In the genomic region with DNA sequence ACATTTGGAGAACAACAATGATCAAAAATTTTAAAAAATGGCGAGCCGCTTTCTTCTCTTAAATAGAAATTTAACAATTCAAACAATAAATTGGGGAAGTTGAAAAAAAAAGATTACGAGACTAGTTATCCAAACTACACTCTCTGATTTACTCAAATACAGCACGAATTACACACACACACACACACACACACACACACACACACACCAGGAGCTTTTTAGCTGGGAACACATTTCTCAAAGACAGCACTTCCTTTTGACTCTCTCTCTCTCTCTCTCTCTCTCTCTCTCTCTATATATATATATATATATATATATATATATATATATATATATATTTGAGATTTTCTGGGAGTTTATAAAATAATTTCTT, we compare ENCODE assay signal across 10 mouse cellular contexts. TPM values are rescaled to one million over a fixed set of nuclear protein-coding genes. Genes with fewer than 3 reads are reported as not detected.
DNase-seq lines count a peak whose midpoint lies in the region; ATAC-seq and TF ChIP-seq lines count a peak whose summit lies in the region.
"Had no signal": no experiment of that assay in that cellular context is flagged by ENCODE, and none has a peak within 500 bp of the region (broad histone marks: within the 10 kb centered on the region; RNA-seq: fewer than 3 reads in every experiment).

No protein-coding gene starts in this region.

- no peaks in the 10 kb centered on the region; the same call in 1 of the 2 replicates for H3K4me1 ChIP-seq in lung, postnatal 0 days (ENCODE audit: insufficient read depth, low read depth, low read length)
- peaks cover 10% of the 10 kb centered on the region for H3K4me1 ChIP-seq in liver, embryonic 13.5 days (replicated peaks)

- 34% methylated on average over 4 of the region's 4 CpGs for WGBS in lung, postnatal 0 days
- 11% methylated on average over 4 of the region's 4 CpGs for WGBS in liver, embryonic 13.5 days (ENCODE audit: insufficient replicate concordance)

- TF ChIP-seq EP300 in lung, postnatal 0 days (IDR thresholded peaks at IDR 0.05), result no peak

- no peak overlapping the region for H3K27ac ChIP-seq in lung, postnatal 0 days (ENCODE audit: low read length)
- H3K27ac ChIP-seq in liver, embryonic 13.5 days, result no peak overlapping the region

- TF ChIP-seq CTCF in lung, postnatal 0 days (IDR thresholded peaks at IDR 0.05), result no peak

- H3K9me3 ChIP-seq in lung, postnatal 0 days (ENCODE audit: low read length), result no peaks in the 10 kb centered on the region
- H3K9me3 ChIP-seq in liver, embryonic 13.5 days (replicated peaks), result no peaks in the 10 kb centered on the region

- H3K27me3 ChIP-seq in lung, postnatal 0 days (replicated peaks; ENCODE audit: insufficient read depth, low read length), result peaks cover 18% of the 10 kb centered on the region
- H3K27me3 ChIP-seq in liver, embryonic 13.5 days, result peaks cover 51% of the 10 kb centered on the region

- H3K9ac ChIP-seq in lung, postnatal 0 days (replicated peaks; ENCODE audit: low read depth), result no peak overlapping the region
- no peak overlapping the region for H3K9ac ChIP-seq in liver, embryonic 13.5 days

- no peaks in the 10 kb centered on the region for H3K36me3 ChIP-seq in lung, postnatal 0 days (ENCODE audit: insufficient read depth, low read length)
- no peaks in the 10 kb centered on the region for H3K36me3 ChIP-seq in liver, embryonic 13.5 days

- DNase-seq in cerebellum, postnatal 14 days, result peak; percentile 50 to 54
- DNase-seq in cerebellum, adult 8-10 months, result no peak
- DNase-seq in lung, postnatal 0 days (ENCODE audit: low spot score), result no peak
- no peak for DNase-seq in lung, postnatal 25 days (ENCODE audit: low spot score)
- DNase-seq in liver, embryonic 13.5 days, result no peak
- no peak for DNase-seq in urinary bladder, postnatal 10 days (ENCODE audit: low spot score)
- no peak for DNase-seq in gastrocnemius, postnatal 4 days (ENCODE audit: low spot score in 2 of 2)
- DNase-seq: spleen, adult 18-20 months had no signal

- no peak for ATAC-seq in lung, postnatal 0 days
- no peak for ATAC-seq in liver, embryonic 13.5 days (ENCODE audit: low read depth)
- no peak for ATAC-seq in megakaryocyte, adult 5-6 weeks (ENCODE audit: poor library complexity, severe bottlenecking)

- peak overlapping the region; percentile 57 for H3K4me2 ChIP-seq in lung, postnatal 0 days (replicated peaks; ENCODE audit: low read depth, low read length)
- peak overlapping the region; percentile 74 for H3K4me2 ChIP-seq in liver, embryonic 13.5 days

- peak overlapping the region; percentile 41; the same call in 1 of the 2 replicates for H3K4me3 ChIP-seq in lung, postnatal 0 days (ENCODE audit: low read depth, low read length)
- peak overlapping the region; percentile 57 for H3K4me3 ChIP-seq in liver, embryonic 13.5 days (replicated peaks)

RNA-seq across cellular contexts. Expression of a gene that starts 5.9 kb away (rescaled TPM):
- polyA plus RNA-seq in lung, postnatal 0 days (2015; fragmentation: Nextera tagmentation; extraction: Ambion mirVana), result 0.24 TPM in 1 of 2 replicates, not detected in the other
- polyA plus RNA-seq in liver, embryonic 13.5 days (2015; fragmentation: Nextera tagmentation; extraction: Ambion mirVana), result 0.22 and 0.25 TPM in 2 replicates
- total RNA-seq in megakaryocyte, adult 5-6 weeks (2015), result not detected in 2 replicates
- total RNA-seq in megakaryocyte, adult 5-6 weeks (2017), result not detected in 2 replicates
- total RNA-seq in gastrocnemius, postnatal 4 days (2021), result 1 to 10 TPM; 4.6 to 5.1 TPM
- total RNA-seq: megakaryocyte-erythroid progenitor cell, adult 5-6 weeks had no signal

Comparison
In these comparisons a context has a peak if more than half of its experiments do, and no peak if none do; other contexts are left out.
1. DNase-seq: peak in cerebellum, postnatal 14 days (2 of 2); none in cerebellum, adult 8-10 months (single experiment), lung, postnatal 0 days (single experiment), lung, postnatal 25 days (single experiment), liver, embryonic 13.5 days (single experiment), urinary bladder, postnatal 10 days (single experiment) and gastrocnemius, postnatal 4 days (0 of 2).
2. RNA of a gene that starts 5.9 kb away (total RNA-seq): 4.6 to 5.1 TPM in gastrocnemius, postnatal 4 days; not detected in megakaryocyte, adult 5-6 weeks; every median in the first group is over 4 times any median in the second.